Mouse (Mus musculus) thymus, adult 2 months (tissue): Measurements from ENCODE around the gene Olfr287.

Experiments
- CTCF ChIP-seq: fragments of 200-500 bp; IDR thresholded peaks from 2 replicates; pipeline ENCODE4 v1.5.1; 2012; ENCODE audit warnings: mild to moderate bottlenecking, control low read depth, low read length, moderate library complexity, borderline replicate concordance; ENCODE audit not compliant: control insufficient read depth, poor library complexity, insufficient read depth; ENCODE audit errors: extremely low read depth
- POLR2A ChIP-seq: fragments of 200-500 bp; IDR thresholded peaks from 2 replicates; pipeline ENCODE4 v1.6.1; 2012; ENCODE audit warnings: mild to moderate bottlenecking, low read length, control low read depth, moderate library complexity; ENCODE audit not compliant: control insufficient read depth, poor library complexity, insufficient read depth; ENCODE audit errors: extremely low read depth

- no peak for TF ChIP-seq CTCF
- no peak for TF ChIP-seq POLR2A
These were observed 55.3 kb downstream of the Olfr287 start, which contains the start of gene Asb8 for GRCm38 (mm10) chr15:98165525-98165924.
